Mouse (Mus musculus): ENCODE data around the gene Wdr45.

DNA sequence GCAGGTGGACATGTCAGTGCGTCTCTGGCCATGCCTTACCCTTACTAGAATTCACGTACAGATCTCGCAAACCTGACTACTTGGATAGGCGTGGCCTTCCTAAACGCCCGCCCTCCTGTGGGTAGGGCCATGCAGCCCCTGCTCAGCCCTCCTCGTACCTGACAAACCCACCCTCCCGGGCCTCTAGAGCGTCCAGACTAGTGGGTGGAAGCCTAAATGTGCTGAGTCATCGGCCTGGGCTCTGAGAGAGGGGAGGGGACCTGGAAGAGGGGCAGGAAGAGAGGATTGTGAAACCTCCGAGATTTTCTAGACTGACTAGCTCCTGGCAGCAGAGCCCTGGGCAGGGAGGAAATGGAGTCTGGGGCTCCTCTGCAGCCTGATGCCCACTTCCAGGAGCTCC is 51.6 kb downstream of the Wdr45 start:
- no peak for TF ChIP-seq CTCF (conservative IDR thresholded peaks at IDR 0.05; ENCODE audit: low read length)
- TF ChIP-seq POU5F1 (IDR thresholded peaks at IDR 0.05; ENCODE audit: borderline replicate concordance, low read length): no peak
